Mouse (Mus musculus): ENCODE measurements at regions not wholly inside any gene's neighbourhood (a gene's known extent, or its start where the extent isn't known, plus 50 kb on each side); places are given as distances from the start of the nearest gene placed in this dataset.

GRCm38 (mm10) chr2:168358551-168358950, 77.0 kb upstream of the Kcng1 start:
- TF ChIP-seq MAFK (IDR thresholded peaks at IDR 0.05; ENCODE audit: insufficient read depth, low read depth, low read length) (no peak), ZNF384 (IDR thresholded peaks at IDR 0.05; ENCODE audit: low read depth, low read length) (no peak), ZC3H11A (IDR thresholded peaks at IDR 0.05; ENCODE audit: borderline replicate concordance, low read depth, low read length) (no peak), HCFC1 (IDR thresholded peaks at IDR 0.05; ENCODE audit: borderline replicate concordance, insufficient read depth, low read length) (no peak)

All from ES-E14 (cell line).